Mouse (Mus musculus) MEL (cell line): ENCODE measurements around the gene Them5.

ENCODE experiments used
- CHD2 ChIP-seq: IDR thresholded peaks from 2 replicates; pipeline ENCODE4 v1.6.1; 2011; ENCODE audit warnings: low read length, improper control_type of control experiment
- CTCF ChIP-seq, 3 experiments: IDR thresholded peaks in 2 of 3; conservative IDR thresholded peaks in 1 of 3; 2 replicates each; pipeline ENCODE4 v1.5.1; 2011 to 2012; ENCODE audit warnings: low read length in 3 of 3, low read depth in 2 of 3, mild to moderate bottlenecking in 2 of 3, improper control_type of control experiment in 1 of 3, inconsistent platforms in 1 of 3, mixed read lengths in 1 of 3, moderate library complexity in 1 of 3; ENCODE audit not compliant: control insufficient read depth in 1 of 3, insufficient read depth in 1 of 3, poor library complexity in 1 of 3, severe bottlenecking in 1 of 3
- JUND ChIP-seq: IDR thresholded peaks from 2 replicates; pipeline ENCODE4 v1.6.1; 2011; ENCODE audit warnings: low read depth, mild to moderate bottlenecking, improper control_type of control experiment, low read length

- no peak for TF ChIP-seq JUND
- TF ChIP-seq CTCF (IDR thresholded peaks at IDR 0.05 in 2 of 3, conservative IDR thresholded peaks at IDR 0.05 in 1 of 3; ENCODE audit: control insufficient read depth in 1 of 3, insufficient read depth in 1 of 3, low read depth in 2 of 3, low read length in 3 of 3, poor library complexity in 1 of 3, severe bottlenecking in 1 of 3): no peak
- no peak for TF ChIP-seq CHD2
Measured at GRCm38 (mm10) chr3:94393049-94393448, 51.1 kb downstream of the Them5 start.
